Mouse (Mus musculus) CD4-positive naive resting alpha-beta T cell, adult 76 days (primary cell): ENCODE measurements around the gene Olfr30. TPM values are rescaled to one million over a fixed set of nuclear protein-coding genes. Genes with fewer than 3 reads are reported as not detected.

Source experiments
- total RNA-seq: library from RNA; stranded (reverse); gene quantifications from one replicate; pipeline ENCODE4 v1.2.4, GENCODE M21; 2023

Olfr30 gene
- total RNA-seq: not detected

GRCm38 (mm10) chr11:58462170-58462569 is at the start of gene Olfr30:
TSS of gene Olfr30 (minus strand) at chr11:58462270.

GRCm38 (mm10) chr11:58502472-58502871 is 40.4 kb upstream of the Olfr30 start, which contains the start of gene Olfr331:
TSS of gene Olfr331 (minus strand) at chr11:58502572.

GRCm38 (mm10) chr11:58492455-58492854 is 30.4 kb upstream of the Olfr30 start, which contains the start of gene Olfr332:
TSS of gene Olfr332 (minus strand) at chr11:58492555.

GRCm38 (mm10) chr11:58452759-58453158 is 9.3 kb downstream of the Olfr30 start, which contains the start of gene Lypd9:
TSS of gene Lypd9 (minus strand) at chr11:58452923.

GRCm38 (mm10) chr11:58432259-58432658 is 29.8 kb downstream of the Olfr30 start, which contains the start of gene Gm12253:
TSS of gene Gm12253 (plus strand) at chr11:58432559.

GRCm38 (mm10) chr11:58420815-58421214 is 41.3 kb downstream of the Olfr30 start, which contains the start of gene 1810065E05Rik:
TSS of gene 1810065E05Rik (plus strand) at chr11:58421111.

Other genes with a start within 250 kb of the Olfr30 start
- not detected for gene 4930438A08Rik, start 187.5 kb downstream of the Olfr30 start, total RNA-seq
- 30.7 TPM for gene Zfp692, start 155.2 kb downstream of the Olfr30 start, total RNA-seq
- 41.1 TPM for gene Zfp672, start 131.9 kb downstream of the Olfr30 start, total RNA-seq
- 24.1 TPM for gene Sh3bp5l, start 131.5 kb downstream of the Olfr30 start, total RNA-seq
- gene Lypd8, start 83.2 kb downstream of the Olfr30 start, total RNA-seq: not detected
- gene 1810065E05Rik, start 41.2 kb downstream of the Olfr30 start, total RNA-seq: not detected
- not detected for gene Gm12253, start 29.7 kb downstream of the Olfr30 start, total RNA-seq
- not detected for gene Lypd9, start 9.3 kb downstream of the Olfr30 start, total RNA-seq
- not detected for gene Olfr332, start 30.3 kb upstream of the Olfr30 start, total RNA-seq
- not detected for gene Olfr331, start 40.3 kb upstream of the Olfr30 start, total RNA-seq
- gene Olfr330, start 72.6 kb upstream of the Olfr30 start, total RNA-seq: not detected
- gene Olfr329-ps, start 84.2 kb upstream of the Olfr30 start, total RNA-seq: not detected
- 0.56 TPM for gene Olfr328, start 93.4 kb upstream of the Olfr30 start, total RNA-seq
- gene Olfr224, start 108.3 kb upstream of the Olfr30 start, total RNA-seq: not detected
- gene Olfr325, start 115.5 kb upstream of the Olfr30 start, total RNA-seq: not detected
- gene Olfr324, start 132.8 kb upstream of the Olfr30 start, total RNA-seq: not detected
- gene 2210407C18Rik, start 153.8 kb upstream of the Olfr30 start, total RNA-seq: not detected
- gene Olfr323, start 168.2 kb upstream of the Olfr30 start, total RNA-seq: not detected
- 0.35 TPM for gene Trim58, start 178.2 kb upstream of the Olfr30 start, total RNA-seq
- not detected for gene Olfr322, start 196.5 kb upstream of the Olfr30 start, total RNA-seq
- gene Olfr320, start 218.8 kb upstream of the Olfr30 start, total RNA-seq: not detected
- gene Olfr319, start 236.9 kb upstream of the Olfr30 start, total RNA-seq: not detected